Mouse (Mus musculus): ENCODE measurements around the gene Tbx18. TPM values are rescaled to one million over a fixed set of nuclear protein-coding genes. Genes with fewer than 3 reads are reported as not detected.

Tbx18 gene
- polyA plus RNA-seq, 1 experiment from 2014 or later = 1.6 TPM

DNA sequence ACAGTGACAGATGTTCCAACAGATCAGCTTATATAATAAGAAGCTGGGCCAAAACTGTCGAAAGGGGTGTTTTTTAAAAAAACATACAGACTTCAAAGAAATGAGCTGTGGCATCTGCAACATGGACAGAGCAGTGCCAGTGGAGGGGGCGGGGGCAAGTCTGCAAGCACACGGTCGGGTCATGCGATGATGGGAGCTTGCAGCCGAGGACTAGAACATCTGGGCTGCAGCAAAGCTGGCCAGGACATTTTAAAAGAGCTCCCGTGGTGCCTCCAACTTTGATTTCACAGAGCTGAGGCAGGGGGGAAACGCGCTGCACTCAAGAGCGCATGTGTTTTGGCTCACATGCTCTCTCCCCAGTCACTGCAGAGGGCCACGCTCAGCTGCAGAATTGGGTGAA is 48.8 kb downstream of the Tbx18 start:
- DNase-seq (ENCODE audit: low spot score) = no peak
- WGBS = 75% methylated on average over 11 of the region's 11 CpGs

More for the DNA sequence above, 48.8 kb downstream of the Tbx18 start:
- H3K4me1 ChIP-seq (replicated peaks; ENCODE audit: control insufficient read depth, insufficient read depth, low read length) = no peaks in the 10 kb centered on the region
- H3K4me3 ChIP-seq (ENCODE audit: low read depth, low read length) = no peak overlapping the region
- no peak overlapping the region for H3K4me2 ChIP-seq
- H3K27me3 ChIP-seq (replicated peaks; ENCODE audit: control insufficient read depth, insufficient read depth, low read length) = no peaks in the 10 kb centered on the region
- ATAC-seq (replicated peaks; ENCODE audit: low FRiP score) = no peak
- no peaks in the 10 kb centered on the region for H3K36me3 ChIP-seq (ENCODE audit: control insufficient read depth, insufficient read depth, low read length)
- H3K9ac ChIP-seq (ENCODE audit: low read depth, low read length) = no peak overlapping the region
- H3K27ac ChIP-seq (ENCODE audit: low read depth, low read length) = no peak overlapping the region
- H3K9me3 ChIP-seq (ENCODE audit: control insufficient read depth, low read length) = no peaks in the 10 kb centered on the region

Data from liver, embryonic 11.5 days (tissue).